Mouse (Mus musculus) midbrain, postnatal 0 days (tissue): ENCODE measurements at regions not wholly inside any gene's neighbourhood (a gene's known extent, or its start where the extent isn't known, plus 50 kb on each side); places are given as distances from the start of the nearest gene placed in this dataset.

Source experiments
- ATAC-seq: fragments of 200-750 bp; cut with Nextera tagmentation; 2 replicates; pipeline ENCODE4 v1.8.0; 2017; ENCODE audit warnings: moderate number of reproducible peaks, mild to moderate bottlenecking, moderate TSS enrichment, moderate library complexity; ENCODE audit not compliant: low FRiP score
- DNase-seq: peaks from one replicate; pipeline ENCODE4 v3.0.0-alpha.2; 2015; ENCODE audit warnings: low spot score
- H3K27ac ChIP-seq: fragments of 300-500 bp; sonication (generic); 2 replicates; pipeline ENCODE4 v1.5.1; 2014; ENCODE audit warnings: low read depth, mild to moderate bottlenecking, low read length, mixed read lengths
- H3K27me3 ChIP-seq: fragments of 300-500 bp; sonication (generic); 2 replicates; pipeline ENCODE4 v1.6.1; 2014; ENCODE audit warnings: low read length, control low read depth, mixed read lengths; ENCODE audit not compliant: insufficient read depth
- H3K36me3 ChIP-seq: fragments of 300-500 bp; sonication (generic); 2 replicates; pipeline ENCODE4 v1.6.1; 2014; ENCODE audit warnings: low read length, control low read depth, mixed read lengths; ENCODE audit not compliant: insufficient read depth
- H3K4me1 ChIP-seq: fragments of 300-500 bp; sonication (generic); 2 replicates; pipeline ENCODE4 v1.6.1; 2014; ENCODE audit warnings: mild to moderate bottlenecking, control low read depth, antibody characterized with exemption, low read length, mixed read lengths; ENCODE audit not compliant: insufficient read depth
- H3K4me2 ChIP-seq: fragments of 300-500 bp; sonication (generic); 2 replicates; pipeline ENCODE4 v1.6.1; 2014; ENCODE audit warnings: low read depth, mild to moderate bottlenecking, low read length, mixed read lengths; ENCODE audit not compliant: poor library complexity, severe bottlenecking
- H3K4me3 ChIP-seq: fragments of 300-500 bp; sonication (generic); 2 replicates; pipeline ENCODE4 v1.5.1; 2014; ENCODE audit warnings: low read depth, mild to moderate bottlenecking, low read length, moderate library complexity
- H3K9ac ChIP-seq: fragments of 300-500 bp; sonication (generic); replicated peaks from 2 replicates; pipeline ENCODE4 v1.6.1; 2014; ENCODE audit warnings: mild to moderate bottlenecking, low read length, moderate library complexity, mixed read lengths; ENCODE audit not compliant: poor library complexity, severe bottlenecking
- H3K9me3 ChIP-seq: fragments of 300-500 bp; sonication (generic); 2 replicates; pipeline ENCODE4 v1.6.1; 2016; ENCODE audit warnings: low read length, control low read depth
- CTCF ChIP-seq: IDR thresholded peaks from 2 replicates; pipeline ENCODE4 v1.5.1; 2016; ENCODE audit warnings: antibody characterized with exemption, mild to moderate bottlenecking
- WGBS: fragments of 180-500 bp; shearing (Covaris S2); extraction: QIAGEN DNeasy Blood & Tissue Kit; methylation state at CpG from one replicate; pipeline ENCODE4 v1.1.7; 2014; 5-methylcytosine and 5-hydroxymethylcytosine counted together

- 88% methylated on average over 7 of the region's 7 CpGs for whole genome bisulfite sequencing
- Histone ChIP-seq H3K27me3 (peaks cover 3% of the 10 kb centered on the region; the same call in 1 of the 2 replicates), H3K9me3 (no peaks in the 10 kb centered on the region), H3K36me3 (no peaks in the 10 kb centered on the region), H3K27ac (no peak overlapping the region), H3K4me3 (no peak overlapping the region), H3K9ac (no peak overlapping the region), H3K4me2 (no peak overlapping the region), H3K4me1 (no peaks in the 10 kb centered on the region)
- no peak for TF ChIP-seq CTCF
- no peak for DNase-seq
- no peak for ATAC-seq
These were observed 569.9 kb upstream of the Itga1 start for GRCm38 (mm10) chr13:115671685-115672084.

GRCm38 (mm10) chr13:115669516-115669915 lies 567.8 kb upstream of the Itga1 start:
- ATAC-seq (no peak), DNase-seq (no peak)
- WGBS: 75% methylated on average over 3 of the region's 3 CpGs
- Histone ChIP-seq H3K27ac (no peak overlapping the region), H3K4me2 (no peak overlapping the region), H3K9ac (no peak overlapping the region), H3K9me3 (no peaks in the 10 kb centered on the region), H3K36me3 (no peaks in the 10 kb centered on the region), H3K27me3 (no peaks in the 10 kb centered on the region), H3K4me3 (no peak overlapping the region), H3K4me1 (no peaks in the 10 kb centered on the region)
- TF ChIP-seq CTCF: no peak

GRCm38 (mm10) chr13:115655134-115655533 lies 553.4 kb upstream of the Itga1 start:
- H3K9ac ChIP-seq: no peak overlapping the region
- no peaks in the 10 kb centered on the region for H3K36me3 ChIP-seq
- WGBS: 75% methylated on average over 6 of the region's 6 CpGs
- no peak overlapping the region for H3K4me3 ChIP-seq
- ATAC-seq: no peak
- DNase-seq: no peak
- no peaks in the 10 kb centered on the region for H3K9me3 ChIP-seq
- H3K4me1 ChIP-seq: no peaks in the 10 kb centered on the region
- no peak for TF ChIP-seq CTCF
- H3K4me2 ChIP-seq: no peak overlapping the region
- no peaks in the 10 kb centered on the region for H3K27me3 ChIP-seq
- no peak overlapping the region for H3K27ac ChIP-seq

GRCm38 (mm10) chr13:115652935-115653334 lies 551.2 kb upstream of the Itga1 start:
- no peak overlapping the region for H3K27ac ChIP-seq
- no peaks in the 10 kb centered on the region for H3K4me1 ChIP-seq
- H3K4me3 ChIP-seq: no peak overlapping the region
- H3K9ac ChIP-seq: no peak overlapping the region
- H3K27me3 ChIP-seq: no peaks in the 10 kb centered on the region
- DNase-seq (no peak), ATAC-seq (no peak)
- WGBS: 40% methylated on average over 2 of the region's 2 CpGs
- no peak overlapping the region for H3K4me2 ChIP-seq
- TF ChIP-seq CTCF: no peak
- no peaks in the 10 kb centered on the region for H3K36me3 ChIP-seq
- no peaks in the 10 kb centered on the region for H3K9me3 ChIP-seq

GRCm38 (mm10) chr13:115652352-115652751 lies 550.6 kb upstream of the Itga1 start:
- no peaks in the 10 kb centered on the region for H3K27me3 ChIP-seq
- H3K9me3 ChIP-seq: no peaks in the 10 kb centered on the region
- no peak for ATAC-seq
- H3K4me3 ChIP-seq: no peak overlapping the region
- no peaks in the 10 kb centered on the region for H3K36me3 ChIP-seq
- TF ChIP-seq CTCF: no peak
- H3K4me1 ChIP-seq: no peaks in the 10 kb centered on the region
- H3K4me2 ChIP-seq: no peak overlapping the region
- no peak overlapping the region for H3K27ac ChIP-seq
- DNase-seq: no peak
- 82% methylated on average over 1 of the region's 1 CpGs for WGBS
- H3K9ac ChIP-seq: no peak overlapping the region

GRCm38 (mm10) chr13:115631410-115632105 lies 529.8 kb upstream of the Itga1 start:
- ATAC-seq: no peak
- Histone ChIP-seq H3K4me1 (no peaks in the 10 kb centered on the region), H3K4me2 (no peak overlapping the region), H3K9me3 (no peaks in the 10 kb centered on the region), H3K27ac (no peak overlapping the region), H3K36me3 (no peaks in the 10 kb centered on the region), H3K4me3 (no peak overlapping the region), H3K9ac (no peak overlapping the region), H3K27me3 (no peaks in the 10 kb centered on the region)
- TF ChIP-seq CTCF: no peak
- WGBS: 25% methylated on average over 10 of the region's 10 CpGs
- DNase-seq: peak; percentile 1
